ENCODE assay signal across 10 mouse cellular contexts in the genomic region with DNA sequence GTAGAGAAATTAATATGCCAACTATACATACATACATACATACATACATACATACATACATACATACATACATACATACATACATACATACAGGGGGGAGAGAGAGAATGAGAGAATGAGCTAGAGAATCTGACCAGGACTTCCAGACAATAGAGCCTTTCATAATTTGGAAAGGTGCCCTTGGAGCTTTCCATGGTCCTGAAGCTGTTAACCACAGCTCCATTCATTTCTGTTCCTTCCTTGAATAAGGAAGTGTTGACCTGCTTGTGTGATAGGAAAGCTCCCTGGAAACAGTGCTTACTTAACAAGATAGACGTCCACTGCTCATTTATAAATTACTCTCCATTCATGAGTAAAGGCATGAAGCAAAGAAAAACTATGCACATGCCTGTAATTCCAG.
DNase-seq lines count a peak whose midpoint lies in the region; ATAC-seq and TF ChIP-seq lines count a peak whose summit lies in the region.
"Had no signal": no experiment of that assay in that cellular context is flagged by ENCODE, and none has a peak within 500 bp of the region (broad histone marks: within the 10 kb centered on the region; RNA-seq: fewer than 3 reads in every experiment).

No protein-coding gene starts in this region.

- no peaks in the 10 kb centered on the region for H3K36me3 ChIP-seq in kidney, adult 2 months (ENCODE audit: control insufficient read depth, insufficient read depth, low read length)
- H3K36me3 ChIP-seq in forebrain, embryonic 13.5 days (ENCODE audit: poor library complexity, severe bottlenecking), result no peaks in the 10 kb centered on the region

- no peak for TF ChIP-seq POLR2A in kidney, adult 2 months (IDR thresholded peaks at IDR 0.05; ENCODE audit: low read depth, low read length)
- no peak for TF ChIP-seq POLR2A in cerebellum, adult 2 months (IDR thresholded peaks at IDR 0.05; ENCODE audit: borderline replicate concordance, insufficient read depth, low read length)

- no peak overlapping the region for H3K4me2 ChIP-seq in forebrain, embryonic 13.5 days

- peak; percentile 48 for DNase-seq in kidney, adult 2 months
- DNase-seq in kidney, adult 18-20 months, result no peak
- peak; percentile 54 for DNase-seq in Muller cell, postnatal 12 days (ENCODE audit: inconsistent ontology term)
- peak; percentile 83 for DNase-seq in embryo, embryonic 10.5 days (ENCODE audit: low spot score)
- DNase-seq in lung, postnatal 14 days, result peak; percentile 60
- DNase-seq in spleen, postnatal 4 days (ENCODE audit: low spot score in 2 of 2), result no peak
- DNase-seq in cerebellum, adult 2 months, result no peak

- WGBS in kidney, adult 2 months, result 2% methylated on average over 1 of the region's 1 CpGs
- 27% methylated on average over 1 of the region's 1 CpGs for WGBS in forebrain, embryonic 13.5 days
- 35% methylated on average over 1 of the region's 1 CpGs for WGBS in cerebellum, adult 2 months

- no peak for TF ChIP-seq CTCF in kidney, adult 2 months (conservative IDR thresholded peaks at IDR 0.05; ENCODE audit: insufficient read depth, insufficient read length, low read depth, low read length)
- TF ChIP-seq CTCF in cerebellum, adult 2 months (IDR thresholded peaks at IDR 0.05; ENCODE audit: borderline replicate concordance, insufficient read depth, low read depth, low read length), result no peak

- no peak overlapping the region for H3K4me3 ChIP-seq in kidney, adult 2 months (ENCODE audit: insufficient read depth, low read depth, low read length)
- H3K4me3 ChIP-seq in forebrain, embryonic 13.5 days, result no peak overlapping the region
- H3K4me3 ChIP-seq in cerebellum, adult 2 months (replicated peaks; ENCODE audit: insufficient read depth, low read depth, low read length), result no peak overlapping the region

- H3K9me3 ChIP-seq in forebrain, embryonic 13.5 days (replicated peaks), result no peaks in the 10 kb centered on the region

- no peaks in the 10 kb centered on the region for H3K27me3 ChIP-seq in kidney, adult 2 months (replicated peaks; ENCODE audit: control insufficient read depth, insufficient read depth, low read length)
- H3K27me3 ChIP-seq in forebrain, embryonic 13.5 days, result no peaks in the 10 kb centered on the region
- H3K27me3 ChIP-seq in cerebellum, adult 2 months (ENCODE audit: control insufficient read depth, insufficient read depth, low read length), result no peaks in the 10 kb centered on the region

- H3K4me1 ChIP-seq in kidney, adult 2 months (ENCODE audit: control insufficient read depth, insufficient read depth, low read length), result no peaks in the 10 kb centered on the region
- H3K4me1 ChIP-seq in forebrain, embryonic 13.5 days, result no peaks in the 10 kb centered on the region
- H3K4me1 ChIP-seq in cerebellum, adult 2 months (ENCODE audit: control insufficient read depth, insufficient read depth, low read length), result no peaks in the 10 kb centered on the region

- H3K9ac ChIP-seq in forebrain, embryonic 13.5 days, result no peak overlapping the region

- no peak for ATAC-seq in forebrain, embryonic 13.5 days
- ATAC-seq: intestine, embryonic 16.5 days had no signal

- H3K27ac ChIP-seq in kidney, adult 2 months (ENCODE audit: insufficient read depth, low read depth, low read length), result no peak overlapping the region
- no peak overlapping the region for H3K27ac ChIP-seq in forebrain, embryonic 13.5 days
- no peak overlapping the region for H3K27ac ChIP-seq in cerebellum, adult 2 months (ENCODE audit: insufficient read depth, low read length)
- H3K27ac ChIP-seq: macrophage had no signal

Comparison
In these comparisons a context has a peak if more than half of its experiments do, and no peak if none do; other contexts are left out.
1. DNase-seq: peak in kidney, adult 2 months (single experiment), Muller cell, postnatal 12 days (single experiment), embryo, embryonic 10.5 days (single experiment) and lung, postnatal 14 days (single experiment); none in kidney, adult 18-20 months (single experiment), spleen, postnatal 4 days (0 of 2) and cerebellum, adult 2 months (0 of 2).